Mouse (Mus musculus): ENCODE data around the gene Pdap1. TPM values are rescaled to one million over a fixed set of nuclear protein-coding genes. Genes with fewer than 3 reads are reported as not detected.

Gene Pdap1
- total and polyA plus RNA-seq, 3 experiments, result 104 to 301 TPM; not detected in 1

GRCm38 (mm10) chr5:145088186-145088585, 51.9 kb downstream of the Pdap1 start:
- peaks cover 52% of the 10 kb centered on the region for H3K79me2 ChIP-seq (ENCODE audit: control insufficient read depth, insufficient read depth, low read length, poor library complexity)
- H3K27me3 ChIP-seq (ENCODE audit: control insufficient read depth in 1 of 2, insufficient read depth in 2 of 2, low read length in 2 of 2), result no peaks in the 10 kb centered on the region
- TF ChIP-seq ELF1 (IDR thresholded peaks at IDR 0.05; ENCODE audit: low read depth, low read length), result no peak
- TF ChIP-seq EP300 (IDR thresholded peaks at IDR 0.05; ENCODE audit: low read depth in 1 of 2, low read length in 2 of 2), result no peak
- TF ChIP-seq CTCF (IDR thresholded peaks at IDR 0.05 in 2 of 3, conservative IDR thresholded peaks at IDR 0.05 in 1 of 3; ENCODE audit: control insufficient read depth in 1 of 3, insufficient read depth in 1 of 3, low read depth in 2 of 3, low read length in 3 of 3, poor library complexity in 1 of 3, severe bottlenecking in 1 of 3), result peak; percentile 31 to 38 (median 37); a peak in 5 of 6 replicates
- TF ChIP-seq MEF2A (IDR thresholded peaks at IDR 0.05; ENCODE audit: extremely low read depth, insufficient replicate concordance, low read depth, low read length, poor library complexity, severe bottlenecking), result no peak
- no peak for TF ChIP-seq JUND (IDR thresholded peaks at IDR 0.05; ENCODE audit: low read depth, low read length)
- no peak overlapping the region for H3K27ac ChIP-seq (ENCODE audit: control insufficient read depth, low read depth, low read length)
- H3K9me3 ChIP-seq (replicated peaks; ENCODE audit: insufficient read depth, low read length), result no peaks in the 10 kb centered on the region
- no peak overlapping the region for H3K9ac ChIP-seq (ENCODE audit: control insufficient read depth, low read depth, low read length, poor library complexity, severe bottlenecking)
- peaks cover 15 to 24% of the 10 kb centered on the region in 2 experiments for H3K4me1 ChIP-seq (ENCODE audit: control insufficient read depth in 1 of 2, insufficient read depth in 2 of 2, low read length in 2 of 2)
- peak; percentile 56 for DNase-seq (ENCODE audit: low read depth, low spot score)
- H3K36me3 ChIP-seq (ENCODE audit: control insufficient read depth in 1 of 2, insufficient read depth in 2 of 2, low read length in 2 of 2), result peaks cover 25 to 30% of the 10 kb centered on the region in 2 experiments
- no peak overlapping the region for H3K4me3 ChIP-seq (ENCODE audit: control insufficient read depth in 1 of 2, insufficient read depth in 1 of 2, low read depth in 2 of 2, low read length in 2 of 2)

- 0 out of 2 replicates have a peak, but pooled peaks have one; percentile 18 for TF ChIP-seq SIN3A (IDR thresholded peaks at IDR 0.05; ENCODE audit: low read length)
- TF ChIP-seq ETS1 (IDR thresholded peaks at IDR 0.05; ENCODE audit: low read depth, low read length), result no peak
- TF ChIP-seq HCFC1 (IDR thresholded peaks at IDR 0.05; ENCODE audit: low read depth, low read length), result no peak
- peak; percentile 57; the same call in 1 of the 2 replicates for TF ChIP-seq GATA1 (IDR thresholded peaks at IDR 0.05; ENCODE audit: low read depth, low read length)
- no peak for TF ChIP-seq CHD2 (IDR thresholded peaks at IDR 0.05; ENCODE audit: low read length)
- no peak for TF ChIP-seq TBP (IDR thresholded peaks at IDR 0.05; ENCODE audit: low read depth, low read length)
- TF ChIP-seq POLR2AphosphoS5 (IDR thresholded peaks at IDR 0.05; ENCODE audit: borderline replicate concordance, low read depth, low read length), result no peak
- Histone ChIP-seq H3K27me3 (ENCODE audit: control insufficient read depth in 1 of 2, insufficient read depth in 2 of 2, low read length in 2 of 2) (no peaks in the 10 kb centered on the region), H3K79me2 (ENCODE audit: control insufficient read depth, insufficient read depth, low read length, poor library complexity) (peaks cover 44% of the 10 kb centered on the region), H3K9ac (ENCODE audit: control insufficient read depth, low read depth, low read length, poor library complexity, severe bottlenecking) (peak overlapping the region; percentile 94), H3K27ac (ENCODE audit: control insufficient read depth, low read depth, low read length) (peak overlapping the region; percentile 29; the same call in 1 of the 2 replicates), H3K4me1 (ENCODE audit: control insufficient read depth in 1 of 2, insufficient read depth in 2 of 2, low read length in 2 of 2) (peaks cover 12 to 15% of the 10 kb centered on the region in 2 experiments), H3K36me3 (ENCODE audit: control insufficient read depth in 1 of 2, insufficient read depth in 2 of 2, low read length in 2 of 2) (peaks cover 9 to 25% of the 10 kb centered on the region in 2 experiments), H3K9me3 (replicated peaks; ENCODE audit: insufficient read depth, low read length) (no peaks in the 10 kb centered on the region), H3K4me3 (ENCODE audit: control insufficient read depth in 1 of 2, insufficient read depth in 1 of 2, low read depth in 2 of 2, low read length in 2 of 2) (peak overlapping the region; percentile 73 to 97)
- DNase-seq (ENCODE audit: low read depth, low spot score), result no peak
These were observed 55.2 kb downstream of the Pdap1 start for GRCm38 (mm10) chr5:145084822-145085221.

GRCm38 (mm10) chr5:145083632-145084451, 56.2 kb downstream of the Pdap1 start, which contains the start of the genes Arpc1a and Kpna7:
Gene Arpc1a, plus strand, starts transcription at chr5:145083830.
Gene Kpna7, minus strand, starts transcription at chr5:145084030.
- Histone ChIP-seq H3K4me3 (ENCODE audit: control insufficient read depth in 1 of 2, insufficient read depth in 1 of 2, low read depth in 2 of 2, low read length in 2 of 2) (peak within 1 kb of the TSS; percentile 73 to 97), H3K9me3 (replicated peaks; ENCODE audit: insufficient read depth, low read length) (no peaks in the 10 kb centered on the region), H3K79me2 (ENCODE audit: control insufficient read depth, insufficient read depth, low read length, poor library complexity) (peaks cover 43% of the 10 kb centered on the region), H3K9ac (ENCODE audit: control insufficient read depth, low read depth, low read length, poor library complexity, severe bottlenecking) (peak within 1 kb of the TSS; percentile 94), H3K4me1 (ENCODE audit: control insufficient read depth in 1 of 2, insufficient read depth in 2 of 2, low read length in 2 of 2) (peaks cover 6 to 10% of the 10 kb centered on the region in 2 experiments), H3K27me3 (ENCODE audit: control insufficient read depth in 1 of 2, insufficient read depth in 2 of 2, low read length in 2 of 2) (no peaks in the 10 kb centered on the region), H3K27ac (ENCODE audit: control insufficient read depth, low read depth, low read length) (peak within 1 kb of the TSS; percentile 44), H3K36me3 (ENCODE audit: control insufficient read depth in 1 of 2, insufficient read depth in 2 of 2, low read length in 2 of 2) (peaks cover 8 to 18% of the 10 kb centered on the region in 2 experiments)
- DNase-seq (ENCODE audit: low read depth, low spot score), result peak; percentile 95
- TF ChIP-seq MEF2A (IDR thresholded peaks at IDR 0.05; ENCODE audit: extremely low read depth, insufficient replicate concordance, low read depth, low read length, poor library complexity, severe bottlenecking), result no peak
- peak; percentile 60; the same call in 1 of the 2 replicates for TF ChIP-seq TCF12 (IDR thresholded peaks at IDR 0.05; ENCODE audit: low read depth, low read length)
- TF ChIP-seq ZKSCAN1 (IDR thresholded peaks at IDR 0.05; ENCODE audit: low read depth, low read length), result no peak
- TF ChIP-seq MAZ (IDR thresholded peaks at IDR 0.05; ENCODE audit: low read depth, low read length), result peak; percentile 82; the same call in 1 of the 2 replicates
- TF ChIP-seq RAD21 (IDR thresholded peaks at IDR 0.05; ENCODE audit: low read depth, low read length), result no peak
- 0 out of 2 replicates have a peak, but pooled peaks have one; percentile 45 for TF ChIP-seq USF1 (IDR thresholded peaks at IDR 0.05; ENCODE audit: low read depth, low read length)
- TF ChIP-seq POLR2A (IDR thresholded peaks at IDR 0.05; ENCODE audit: control insufficient read depth in 1 of 2, insufficient read depth in 1 of 2, low read depth in 1 of 2, low read length in 2 of 2, poor library complexity in 1 of 2), result peak; percentile 70 to 93
- TF ChIP-seq CHD2 (IDR thresholded peaks at IDR 0.05; ENCODE audit: low read length), result no peak
- TF ChIP-seq GATA1 (IDR thresholded peaks at IDR 0.05; ENCODE audit: low read depth, low read length), result no peak
- no peak for TF ChIP-seq UBTF (IDR thresholded peaks at IDR 0.05; ENCODE audit: borderline replicate concordance, insufficient read depth, low read depth, low read length)
- peak; percentile 59; the same call in 1 of the 2 replicates for TF ChIP-seq POLR2AphosphoS2 (IDR thresholded peaks at IDR 0.05; ENCODE audit: low read length)
- peak; percentile 52; the same call in 1 of the 2 replicates for TF ChIP-seq KAT2A (conservative IDR thresholded peaks at IDR 0.05; ENCODE audit: low read depth, low read length)
- TF ChIP-seq NELFE (IDR thresholded peaks at IDR 0.05; ENCODE audit: low read depth, low read length), result peak; percentile 86
- peak; percentile 53 for TF ChIP-seq MAX (IDR thresholded peaks at IDR 0.05; ENCODE audit: low read length)
- TF ChIP-seq HCFC1 (IDR thresholded peaks at IDR 0.05; ENCODE audit: low read depth, low read length), result peak; percentile 85
- peak; percentile 60 for TF ChIP-seq TBP (IDR thresholded peaks at IDR 0.05; ENCODE audit: low read depth, low read length)

Data from MEL (cell line).